Mouse (Mus musculus) liver, postnatal 0 days (tissue): Measurements from ENCODE around the gene Abcb8. TPM values are rescaled to one million over a fixed set of nuclear protein-coding genes. Genes with fewer than 3 reads are reported as not detected.

ENCODE experiments used
- ATAC-seq: fragments of 200-750 bp; cut with Nextera tagmentation; 2 replicates; pipeline ENCODE4 v1.8.0; 2017; ENCODE audit warnings: mild to moderate bottlenecking, moderate library complexity
- DNase-seq: peaks from one replicate; pipeline ENCODE4 v3.0.0-alpha.2; 2016
- H3K27ac ChIP-seq: fragments of 300-500 bp; sonication (generic); 2 replicates; pipeline ENCODE4 v1.5.1; 2014; ENCODE audit warnings: antibody characterized with exemption, moderate library complexity, mild to moderate bottlenecking, low read depth
- H3K27me3 ChIP-seq: fragments of 300-500 bp; sonication (generic); 2 replicates; pipeline ENCODE4 v1.6.1; 2014; ENCODE audit warnings: low read length, control low read depth, mixed read lengths; ENCODE audit not compliant: insufficient read depth
- H3K36me3 ChIP-seq: fragments of 300-500 bp; sonication (generic); replicated peaks from 2 replicates; pipeline ENCODE4 v1.6.1; 2014; ENCODE audit warnings: mild to moderate bottlenecking, control low read depth, low read length, moderate library complexity, mixed read lengths; ENCODE audit not compliant: insufficient read depth
- H3K4me1 ChIP-seq: fragments of 300-500 bp; sonication (generic); 2 replicates; pipeline ENCODE4 v1.6.1; 2014; ENCODE audit warnings: antibody characterized with exemption, mild to moderate bottlenecking, control low read depth; ENCODE audit not compliant: insufficient read depth
- H3K4me2 ChIP-seq: fragments of 300-500 bp; sonication (generic); 2 replicates; pipeline ENCODE4 v1.6.1; 2014; ENCODE audit warnings: low read depth, mild to moderate bottlenecking, low read length, moderate library complexity, mixed read lengths
- H3K4me3 ChIP-seq: fragments of 300-500 bp; sonication (generic); 2 replicates; pipeline ENCODE4 v1.5.1; 2014; ENCODE audit warnings: low read depth, low read length
- H3K9ac ChIP-seq: fragments of 300-500 bp; sonication (generic); replicated peaks from 2 replicates; pipeline ENCODE4 v1.6.1; 2014; ENCODE audit warnings: mild to moderate bottlenecking, moderate library complexity
- H3K9me3 ChIP-seq: fragments of 300-500 bp; sonication (generic); 2 replicates; pipeline ENCODE4 v1.6.1; 2016; ENCODE audit warnings: mild to moderate bottlenecking, control low read depth, low read length, mixed read lengths
- CTCF ChIP-seq: sonication (generic); IDR thresholded peaks from 2 replicates; pipeline ENCODE4 v1.5.1; 2016; ENCODE audit warnings: antibody characterized with exemption, low read depth
- EP300 ChIP-seq: IDR thresholded peaks from 2 replicates; pipeline ENCODE4 v1.6.1; 2016; ENCODE audit warnings: antibody characterized with exemption, low read depth, mild to moderate bottlenecking
- WGBS: fragments of 180-500 bp; shearing (Covaris S2); extraction: QIAGEN DNeasy Blood & Tissue Kit; methylation state at CpG from one replicate; pipeline ENCODE4 v1.1.7; 2014; ENCODE audit not compliant: insufficient replicate concordance; 5-methylcytosine and 5-hydroxymethylcytosine counted together
- polyA plus RNA-seq: library from polyadenylated mRNA; unstranded; fragments of >200 nt; fragmentation: Nextera tagmentation; extraction: Ambion mirVana; gene quantifications from 2 replicates; pipeline ENCODE4 v1.2.1, GENCODE M21; 2015

The Abcb8 gene
- polyA plus RNA-seq, result 20.3 and 22.3 TPM in 2 replicates

- 15% methylated on average over 7 of the region's 7 CpGs for whole genome bisulfite sequencing
Measured at GRCm38 (mm10) chr5:24393392-24393997, at the start of gene Abcb8. TSS of gene Abcb8 (plus strand) at chr5:24393663.

GRCm38 (mm10) chr5:24343977-24344436 is 49.5 kb upstream of the Abcb8 start:
- Histone ChIP-seq H3K27ac (no peak overlapping the region), H3K27me3 (peaks cover 14% of the 10 kb centered on the region), H3K9me3 (no peaks in the 10 kb centered on the region), H3K4me2 (no peak overlapping the region), H3K4me3 (no peak overlapping the region), H3K9ac (no peak overlapping the region), H3K4me1 (peaks cover 29% of the 10 kb centered on the region), H3K36me3 (no peaks in the 10 kb centered on the region)
- 22% methylated on average over 2 of the region's 2 CpGs for WGBS
- peak; percentile 24; the same call in 1 of the 2 replicates for ATAC-seq
- no peak for DNase-seq
- TF ChIP-seq EP300 (peak; percentile 50; the same call in 1 of the 2 replicates), CTCF (no peak)

More at GRCm38 (mm10) chr5:24393392-24393997, at the start of gene Abcb8:
- Histone ChIP-seq H3K27ac (peak within 1 kb of the TSS; percentile 92), H3K9me3 (no peaks in the 10 kb centered on the region), H3K4me1 (peaks cover 36% of the 10 kb centered on the region), H3K9ac (peak within 1 kb of the TSS; percentile 63), H3K27me3 (no peaks in the 10 kb centered on the region), H3K36me3 (no peaks in the 10 kb centered on the region), H3K4me2 (peak within 1 kb of the TSS; percentile 75), H3K4me3 (peak within 1 kb of the TSS; percentile 64)
- peak; percentile 2; the same call in 1 of the 2 replicates for ATAC-seq
- TF ChIP-seq CTCF (peak; percentile 96), EP300 (no peak)
- peak; percentile 86 for DNase-seq

- ATAC-seq, result no peak
- Histone ChIP-seq H3K27ac (no peak overlapping the region), H3K9ac (no peak overlapping the region), H3K4me2 (no peak overlapping the region), H3K27me3 (peaks cover 19% of the 10 kb centered on the region), H3K4me3 (no peak overlapping the region), H3K9me3 (no peaks in the 10 kb centered on the region), H3K4me1 (peaks cover 29% of the 10 kb centered on the region), H3K36me3 (no peaks in the 10 kb centered on the region)
- TF ChIP-seq EP300 (no peak), CTCF (no peak)
- WGBS, result 26% methylated on average over 12 of the region's 12 CpGs
- no peak for DNase-seq
Measured at GRCm38 (mm10) chr5:24344477-24345051, 48.9 kb upstream of the Abcb8 start.

DNA sequence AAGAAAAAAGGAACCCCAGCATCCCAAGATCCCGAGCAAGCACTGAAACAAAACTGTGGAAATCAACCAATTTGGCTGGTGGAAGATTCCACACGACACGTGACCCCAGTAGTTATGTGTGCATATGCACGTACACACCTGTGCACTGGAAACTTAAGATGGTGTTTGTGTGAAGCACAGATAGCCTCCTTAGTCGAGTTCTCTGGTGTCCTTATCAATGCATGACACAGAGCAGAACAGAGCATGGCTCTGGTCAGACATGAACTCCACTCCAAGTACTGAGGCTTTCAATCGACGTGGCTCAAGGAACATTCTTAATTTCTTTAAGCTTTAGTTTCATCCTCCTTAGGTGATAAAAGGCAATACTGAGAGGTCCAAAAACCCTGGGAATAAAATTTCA is 47.1 kb upstream of the Abcb8 start:
- Histone ChIP-seq H3K4me2 (no peak overlapping the region), H3K4me3 (no peak overlapping the region), H3K27ac (no peak overlapping the region), H3K27me3 (peaks cover 37% of the 10 kb centered on the region), H3K36me3 (no peaks in the 10 kb centered on the region), H3K9ac (no peak overlapping the region), H3K4me1 (peaks cover 31% of the 10 kb centered on the region), H3K9me3 (no peaks in the 10 kb centered on the region)
- TF ChIP-seq EP300 (no peak), CTCF (no peak)
- WGBS, result 67% methylated on average over 7 of the region's 7 CpGs
- ATAC-seq (no peak), DNase-seq (no peak)

- peaks cover 35% of the 10 kb centered on the region for H3K4me1 ChIP-seq
- ATAC-seq (no peak), DNase-seq (no peak)
- H3K9me3 ChIP-seq, result no peaks in the 10 kb centered on the region
- H3K27ac ChIP-seq, result no peak overlapping the region
- no peak overlapping the region for H3K9ac ChIP-seq
- TF ChIP-seq CTCF, result no peak
- TF ChIP-seq EP300, result no peak
- no peak overlapping the region for H3K4me2 ChIP-seq
- no peak overlapping the region for H3K4me3 ChIP-seq
- WGBS, result 64% methylated on average over 7 of the region's 7 CpGs
- H3K36me3 ChIP-seq, result no peaks in the 10 kb centered on the region
- peaks cover 45% of the 10 kb centered on the region for H3K27me3 ChIP-seq
Measured at GRCm38 (mm10) chr5:24347186-24347875, 46.1 kb upstream of the Abcb8 start.

- under 1% methylated on average over 40 of the region's 41 CpGs for WGBS
- ATAC-seq (peak; percentile 44), DNase-seq (peak; percentile 81)
- TF ChIP-seq EP300 (no peak), CTCF (0 out of 2 replicates have a peak, but pooled peaks have one; percentile 3)
- H3K27me3 ChIP-seq, result peaks cover 53% of the 10 kb centered on the region
- peak overlapping the region; percentile 45 for H3K4me3 ChIP-seq
- H3K9ac ChIP-seq, result no peak overlapping the region
- H3K27ac ChIP-seq, result no peak overlapping the region
- H3K36me3 ChIP-seq, result no peaks in the 10 kb centered on the region
- H3K9me3 ChIP-seq, result no peaks in the 10 kb centered on the region
- peaks cover 31% of the 10 kb centered on the region for H3K4me1 ChIP-seq
- peak overlapping the region; percentile 82 for H3K4me2 ChIP-seq
Measured at GRCm38 (mm10) chr5:24348128-24348527, 45.3 kb upstream of the Abcb8 start.
